Comparison of ENCODE assay signal across 16 mouse cellular contexts in the genomic region with DNA sequence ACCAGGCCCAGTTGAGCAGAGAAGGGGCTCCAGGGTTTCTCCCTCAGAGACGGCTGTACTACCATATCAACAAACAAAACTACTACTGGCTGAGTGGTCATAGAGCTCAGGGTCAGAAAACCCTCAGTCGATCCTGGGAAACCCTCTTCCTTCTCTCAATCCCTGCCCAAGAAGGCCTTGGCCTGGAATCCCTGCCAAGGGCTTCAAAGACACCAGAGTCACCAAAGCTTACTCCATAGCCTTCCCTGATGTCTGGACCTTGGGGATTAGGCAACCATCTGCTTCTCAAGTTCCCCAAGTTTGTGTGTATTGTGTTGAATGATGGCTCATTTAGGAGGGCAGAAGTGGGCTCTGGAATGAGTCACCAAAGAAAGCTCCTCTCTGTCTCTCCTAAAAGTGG.
"Had no signal": no experiment of that assay in that cellular context is flagged by ENCODE, and none has a peak within 500 bp of the region (broad histone marks: within the 10 kb centered on the region; RNA-seq: fewer than 3 reads in every experiment).

No protein-coding gene starts in this region.

- H3K9ac ChIP-seq: liver, embryonic 13.5 days; stomach, embryonic 15.5 days had no signal

- H3K27me3 ChIP-seq: liver, embryonic 13.5 days; stomach, embryonic 15.5 days had no signal

- H3K4me3 ChIP-seq: left cerebral cortex, adult 2 months; liver, embryonic 13.5 days; stomach, embryonic 15.5 days had no signal

- DNase-seq: kidney, adult 9 months; kidney, postnatal 14 days; kidney, postnatal 4 days; layer of hippocampus, adult 9-11 months; liver, embryonic 13.5 days; lung, adult 2 months; lung, postnatal 14 days; lung, postnatal 4 days; midbrain, embryonic 14.5 days; retina, postnatal 1 day; right cerebral cortex, postnatal 25 days; spleen, adult 18-20 months; thymus, postnatal 25 days had no signal

- H3K4me2 ChIP-seq: liver, embryonic 13.5 days; midbrain, embryonic 11.5 days; stomach, embryonic 15.5 days had no signal

- H3K27ac ChIP-seq: left cerebral cortex, adult 2 months; liver, embryonic 13.5 days; stomach, embryonic 15.5 days had no signal

- H3K9me3 ChIP-seq: liver, embryonic 13.5 days; stomach, embryonic 15.5 days had no signal
